Mouse (Mus musculus): ENCODE results near the gene Map3k12.

GRCm38 (mm10) chr15:102468675-102469370 is 48.0 kb downstream of the Map3k12 start:
- TF ChIP-seq CTCF (IDR thresholded peaks at IDR 0.05; ENCODE audit: low read depth) (no peak), EP300 (IDR thresholded peaks at IDR 0.05; ENCODE audit: low read depth) (no peak)
